Mouse (Mus musculus): ENCODE results near the gene Klhl40. TPM values are rescaled to one million over a fixed set of nuclear protein-coding genes. Genes with fewer than 3 reads are reported as not detected.

The Klhl40 gene
- total and polyA plus RNA-seq, 3 experiments: not detected

GRCm38 (mm10) chr9:121757432-121757831 is 20.0 kb upstream of the Klhl40 start:
- no peak for ATAC-seq (ENCODE audit: extremely low read depth, insufficient number of reproducible peaks, low FRiP score, poor library complexity, severe bottlenecking)
- no peak for DNase-seq (ENCODE audit: low spot score)
- Histone ChIP-seq H3K4me3 (ENCODE audit: low read depth, low read length) (no peak overlapping the region), H3K36me3 (replicated peaks) (peaks cover 64% of the 10 kb centered on the region), H3K4me1 (ENCODE audit: insufficient read depth, low read depth, low read length) (peaks cover 27% of the 10 kb centered on the region), H3K9me3 (replicated peaks) (no peaks in the 10 kb centered on the region), H3K27me3 (ENCODE audit: insufficient read depth, low read length) (peaks cover 41% of the 10 kb centered on the region)
- no peak for TF ChIP-seq CTCF (IDR thresholded peaks at IDR 0.05; ENCODE audit: low read depth, low read length)
- no peak for TF ChIP-seq GATA1 (IDR thresholded peaks at IDR 0.05; ENCODE audit: borderline replicate concordance, low read length)
- TF ChIP-seq POLR2AphosphoS5 (IDR thresholded peaks at IDR 0.05; ENCODE audit: insufficient replicate concordance, low read depth, low read length): no peak
- no peak for TF ChIP-seq GATA2 (IDR thresholded peaks at IDR 0.05; ENCODE audit: borderline replicate concordance, low read depth, low read length)
- no peak for TF ChIP-seq TAL1 (conservative IDR thresholded peaks at IDR 0.05; ENCODE audit: low read depth, low read length)

DNA sequence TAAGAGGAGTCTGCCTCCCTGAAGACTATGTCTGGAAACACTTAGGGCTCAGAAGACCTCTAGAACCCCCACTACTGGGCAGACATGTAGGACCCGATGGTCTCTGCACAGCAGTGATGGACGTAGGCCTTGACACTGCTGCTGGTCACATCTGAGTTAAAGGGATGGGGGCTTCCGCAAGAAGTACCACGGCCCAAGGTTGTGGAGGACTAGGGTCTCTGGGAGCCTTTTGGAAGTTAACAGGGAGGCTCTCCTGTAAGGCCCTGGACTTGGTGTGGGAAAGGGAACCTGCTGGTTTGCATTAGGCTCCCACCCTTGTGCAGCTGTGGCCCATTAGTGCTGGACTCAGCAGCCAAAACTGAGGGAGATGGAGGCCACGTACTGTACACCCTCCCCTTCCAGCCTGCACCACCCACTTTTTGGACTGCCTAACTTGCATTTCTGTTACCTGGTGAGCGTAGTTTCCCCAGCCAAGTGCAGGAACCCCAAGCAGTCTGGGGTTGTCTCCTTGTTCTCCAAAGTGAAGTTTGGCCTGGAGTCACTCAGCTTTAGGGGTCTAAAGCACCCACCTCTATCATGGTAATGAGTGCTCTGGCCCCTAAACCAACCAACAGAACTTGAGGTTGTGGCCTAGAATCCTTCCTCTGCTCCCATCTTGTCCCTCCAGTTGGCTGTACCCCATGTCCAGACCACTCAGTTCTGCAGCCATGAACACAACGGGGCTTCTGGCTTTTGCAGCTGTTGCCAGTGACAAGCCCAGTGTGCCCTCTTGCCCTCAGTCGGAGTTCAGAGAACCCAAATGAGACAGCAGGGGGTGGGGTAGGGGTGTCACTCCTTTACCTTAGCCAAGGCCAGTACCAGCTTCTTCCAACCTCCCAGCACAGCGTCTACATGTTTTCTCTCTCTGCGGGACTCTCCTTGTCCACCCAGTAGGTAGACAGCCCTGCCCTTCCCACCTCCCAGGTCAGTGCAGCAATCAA is 19.3 kb upstream of the Klhl40 start:
- Histone ChIP-seq H3K9me3 (replicated peaks) (no peaks in the 10 kb centered on the region), H3K4me3 (ENCODE audit: low read depth, low read length) (no peak overlapping the region), H3K36me3 (replicated peaks) (peaks cover 57% of the 10 kb centered on the region), H3K27me3 (ENCODE audit: insufficient read depth, low read length) (peaks cover 48% of the 10 kb centered on the region), H3K4me1 (ENCODE audit: insufficient read depth, low read depth, low read length) (peaks cover 27% of the 10 kb centered on the region)
- DNase-seq (ENCODE audit: low spot score) (no peak), ATAC-seq (ENCODE audit: extremely low read depth, insufficient number of reproducible peaks, low FRiP score, poor library complexity, severe bottlenecking) (no peak)
- TF ChIP-seq GATA1 (IDR thresholded peaks at IDR 0.05; ENCODE audit: borderline replicate concordance, low read length) (no peak), POLR2AphosphoS5 (IDR thresholded peaks at IDR 0.05; ENCODE audit: insufficient replicate concordance, low read depth, low read length) (peak; percentile 63; the same call in 1 of the 2 replicates)

DNA sequence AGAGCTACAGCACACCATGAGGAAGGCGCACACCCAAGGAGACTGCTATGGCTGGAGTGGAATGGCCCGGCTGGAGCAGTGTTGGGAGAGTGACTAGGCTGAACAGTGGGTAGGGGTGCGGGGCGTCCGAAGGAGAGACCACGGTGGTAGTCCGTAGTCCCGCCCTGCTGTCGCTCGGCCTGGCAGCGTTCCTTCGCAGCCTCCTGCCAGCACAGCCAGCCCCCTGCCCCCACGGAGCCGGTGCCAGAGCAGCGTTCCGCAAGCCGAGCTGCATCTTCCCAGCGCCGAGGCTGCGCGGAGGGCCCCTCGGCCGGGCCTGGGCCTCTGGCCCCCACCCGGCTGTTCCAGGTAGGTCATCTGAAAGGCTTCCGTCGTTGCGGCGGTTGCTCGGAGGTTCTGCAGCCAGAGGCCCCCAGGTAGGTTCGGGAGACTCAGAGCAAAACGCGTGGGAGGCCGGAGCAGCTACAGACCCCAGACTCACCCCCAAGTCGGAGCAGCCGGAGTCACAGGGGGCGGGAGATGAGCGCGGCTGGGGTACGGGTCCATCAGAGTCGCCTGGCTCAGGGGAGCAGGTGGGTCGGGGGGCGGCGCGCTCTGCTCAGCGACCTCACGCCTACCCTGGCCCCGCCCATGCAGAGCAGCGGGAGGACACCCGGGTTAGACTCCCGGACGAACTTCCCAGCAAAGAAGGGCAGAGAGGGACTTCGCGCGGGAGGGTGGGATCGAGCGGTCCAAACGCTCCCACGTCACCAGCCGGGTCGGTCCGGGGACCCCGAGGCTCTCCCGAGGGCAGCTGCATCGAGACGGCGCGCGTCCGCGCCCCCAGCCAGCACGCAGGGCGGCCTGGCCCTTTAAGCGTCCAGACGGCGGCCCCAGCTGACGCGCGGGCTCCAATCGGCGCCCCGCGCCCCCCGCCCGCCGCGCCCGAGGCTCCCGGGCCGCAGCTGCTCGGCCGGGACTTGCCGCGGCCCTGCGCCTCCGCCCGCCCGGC is 18.0 kb upstream of the Klhl40 start, which contains the start of gene Zfp651:
Zfp651 (plus strand) TSS at position 240 of the 991 bp plus-strand sequence.
- peak within 1 kb of the TSS; percentile 69 for H3K4me3 ChIP-seq (ENCODE audit: low read depth, low read length)
- no peaks in the 10 kb centered on the region for H3K9me3 ChIP-seq (replicated peaks)
- H3K27me3 ChIP-seq (ENCODE audit: insufficient read depth, low read length): peaks cover 59% of the 10 kb centered on the region
- H3K4me1 ChIP-seq (ENCODE audit: insufficient read depth, low read depth, low read length): peaks cover 27% of the 10 kb centered on the region
- ATAC-seq (ENCODE audit: extremely low read depth, insufficient number of reproducible peaks, low FRiP score, poor library complexity, severe bottlenecking) (no peak), DNase-seq (ENCODE audit: low spot score) (peak; percentile 53)
- TF ChIP-seq POLR2AphosphoS5 (IDR thresholded peaks at IDR 0.05; ENCODE audit: insufficient replicate concordance, low read depth, low read length) (no peak), GATA2 (IDR thresholded peaks at IDR 0.05; ENCODE audit: borderline replicate concordance, low read depth, low read length) (no peak), TAL1 (conservative IDR thresholded peaks at IDR 0.05; ENCODE audit: low read depth, low read length) (no peak), CTCF (IDR thresholded peaks at IDR 0.05; ENCODE audit: low read depth, low read length) (no peak), GATA1 (IDR thresholded peaks at IDR 0.05; ENCODE audit: borderline replicate concordance, low read length) (no peak)
- peaks cover 44% of the 10 kb centered on the region for H3K36me3 ChIP-seq (replicated peaks)

DNA sequence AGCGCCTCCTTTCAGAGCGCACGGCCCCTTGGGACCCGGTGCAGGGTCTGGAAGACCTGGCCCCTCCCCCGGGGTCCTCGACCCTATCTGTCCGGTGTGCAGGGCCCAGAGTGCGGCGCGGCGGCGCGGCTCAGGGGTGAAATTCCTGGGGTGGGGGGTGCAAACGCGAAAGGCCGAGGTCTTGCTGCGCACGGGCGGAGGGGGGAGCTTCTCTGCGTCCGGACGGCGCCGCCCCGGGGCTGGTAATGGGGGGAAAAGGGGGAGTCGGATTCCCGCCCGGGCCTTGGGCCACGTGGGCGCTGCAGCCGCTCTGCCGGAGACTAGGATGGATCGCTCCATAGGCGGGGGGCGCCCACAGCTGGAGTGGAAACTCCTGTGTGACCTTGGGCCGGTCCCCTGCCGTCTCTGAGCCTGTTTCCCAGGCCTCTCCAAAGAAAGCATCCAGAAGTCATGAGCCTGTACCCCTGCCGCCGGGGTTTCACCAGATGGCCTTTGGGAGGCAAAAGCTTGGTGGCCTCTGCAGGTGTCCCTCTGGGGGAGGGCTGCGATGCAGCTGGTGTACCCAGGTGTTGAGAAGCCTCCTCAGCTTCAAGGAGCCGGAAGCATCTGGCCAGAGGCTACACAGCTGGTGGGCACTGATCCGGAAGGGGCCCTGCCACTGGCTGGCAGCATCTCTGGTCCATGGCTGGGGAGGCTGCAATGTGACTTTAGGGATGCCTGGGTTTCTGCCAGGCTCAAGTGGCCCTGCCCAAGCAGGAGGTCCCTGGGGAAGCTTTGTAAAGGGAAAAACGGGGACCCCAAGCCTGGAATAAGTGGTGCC is 16.9 kb upstream of the Klhl40 start:
- DNase-seq (ENCODE audit: low spot score): no peak
- ATAC-seq (ENCODE audit: extremely low read depth, insufficient number of reproducible peaks, low FRiP score, poor library complexity, severe bottlenecking): no peak
- Histone ChIP-seq H3K4me3 (ENCODE audit: low read depth, low read length) (peak overlapping the region; percentile 69; the same call in 1 of the 2 replicates), H3K36me3 (replicated peaks) (peaks cover 34% of the 10 kb centered on the region), H3K4me1 (ENCODE audit: insufficient read depth, low read depth, low read length) (peaks cover 27% of the 10 kb centered on the region), H3K27me3 (ENCODE audit: insufficient read depth, low read length) (peaks cover 62% of the 10 kb centered on the region), H3K9me3 (replicated peaks) (no peaks in the 10 kb centered on the region)
- no peak for TF ChIP-seq POLR2AphosphoS5 (IDR thresholded peaks at IDR 0.05; ENCODE audit: insufficient replicate concordance, low read depth, low read length)
- TF ChIP-seq GATA1 (IDR thresholded peaks at IDR 0.05; ENCODE audit: borderline replicate concordance, low read length): no peak
- TF ChIP-seq CTCF (IDR thresholded peaks at IDR 0.05; ENCODE audit: low read depth, low read length): no peak
- TF ChIP-seq TAL1 (conservative IDR thresholded peaks at IDR 0.05; ENCODE audit: low read depth, low read length): no peak
- TF ChIP-seq GATA2 (IDR thresholded peaks at IDR 0.05; ENCODE audit: borderline replicate concordance, low read depth, low read length): no peak

GRCm38 (mm10) chr9:121761091-121761665 is 16.2 kb upstream of the Klhl40 start:
- TF ChIP-seq CTCF (IDR thresholded peaks at IDR 0.05; ENCODE audit: low read depth, low read length) (no peak), GATA2 (IDR thresholded peaks at IDR 0.05; ENCODE audit: borderline replicate concordance, low read depth, low read length) (no peak), TAL1 (conservative IDR thresholded peaks at IDR 0.05; ENCODE audit: low read depth, low read length) (no peak), GATA1 (IDR thresholded peaks at IDR 0.05; ENCODE audit: borderline replicate concordance, low read length) (no peak)
- ATAC-seq (ENCODE audit: extremely low read depth, insufficient number of reproducible peaks, low FRiP score, poor library complexity, severe bottlenecking) (no peak), DNase-seq (ENCODE audit: low spot score) (no peak)
- no peak overlapping the region for H3K4me3 ChIP-seq (ENCODE audit: low read depth, low read length)
- H3K36me3 ChIP-seq (replicated peaks): peaks cover 27% of the 10 kb centered on the region
- peaks cover 64% of the 10 kb centered on the region for H3K27me3 ChIP-seq (ENCODE audit: insufficient read depth, low read length)
- H3K9me3 ChIP-seq (replicated peaks): no peaks in the 10 kb centered on the region
- H3K4me1 ChIP-seq (ENCODE audit: insufficient read depth, low read depth, low read length): peaks cover 27% of the 10 kb centered on the region

Data from G1E (cell line).